Mouse (Mus musculus) neural tube, embryonic 15.5 days (tissue): ENCODE results near the gene Rab30. TPM values are rescaled to one million over a fixed set of nuclear protein-coding genes. Genes with fewer than 3 reads are reported as not detected.
A peak's percentile ranks its signal among the peaks of the same experiment; 100 is the strongest.

Source experiments
- ATAC-seq: fragments of 200-750 bp; cut with Nextera tagmentation; 2 replicates; pipeline ENCODE4 v1.8.0; 2017; ENCODE audit warnings: mild to moderate bottlenecking, moderate TSS enrichment, moderate library complexity; ENCODE audit not compliant: low FRiP score
- H3K27ac ChIP-seq: fragments of 300-500 bp; sonication (generic); replicated peaks from 2 replicates; pipeline ENCODE4 v1.5.1; 2015; ENCODE audit warnings: mild to moderate bottlenecking, inconsistent platforms
- H3K27me3 ChIP-seq: fragments of 300-500 bp; sonication (generic); replicated peaks from 2 replicates; pipeline ENCODE4 v1.6.1; 2015; ENCODE audit warnings: inconsistent platforms
- H3K36me3 ChIP-seq: fragments of 300-500 bp; sonication (generic); 2 replicates; pipeline ENCODE4 v1.6.1; 2015; ENCODE audit warnings: inconsistent platforms
- H3K4me1 ChIP-seq: fragments of 300-500 bp; sonication (generic); 2 replicates; pipeline ENCODE4 v1.6.1; 2015; ENCODE audit warnings: inconsistent platforms
- H3K4me2 ChIP-seq: fragments of 300-500 bp; sonication (generic); 2 replicates; pipeline ENCODE4 v1.6.1; 2015; ENCODE audit warnings: inconsistent platforms, mild to moderate bottlenecking, moderate library complexity
- H3K4me3 ChIP-seq: fragments of 300-500 bp; sonication (generic); replicated peaks from 2 replicates; pipeline ENCODE4 v1.5.1; 2015; ENCODE audit warnings: mild to moderate bottlenecking, inconsistent platforms
- H3K9ac ChIP-seq: fragments of 300-500 bp; sonication (generic); replicated peaks from 2 replicates; pipeline ENCODE4 v1.6.1; 2015; ENCODE audit warnings: mild to moderate bottlenecking, inconsistent platforms
- H3K9me3 ChIP-seq: fragments of 300-500 bp; sonication (generic); replicated peaks from 2 replicates; pipeline ENCODE4 v1.6.1; 2016; ENCODE audit warnings: inconsistent platforms
- WGBS: fragments of 180-500 bp; shearing (Covaris S2); methylation state at CpG from one replicate; pipeline ENCODE4 v1.1.7; 2015; ENCODE audit warnings: mixed read lengths; 5-methylcytosine and 5-hydroxymethylcytosine counted together
- polyA plus RNA-seq: library from polyadenylated mRNA; unstranded; fragments of >200 nt; fragmentation: Nextera tagmentation; extraction: Ambion mirVana; gene quantifications from 2 replicates; pipeline ENCODE4 v1.2.1, GENCODE M21; 2015

The Rab30 gene
- polyA plus RNA-seq, 1 experiment from 2014 or later = 23.5 TPM

- H3K27ac ChIP-seq = peak overlapping the region; percentile 74
- no peaks in the 10 kb centered on the region for H3K27me3 ChIP-seq
- no peaks in the 10 kb centered on the region for H3K36me3 ChIP-seq
- no peaks in the 10 kb centered on the region for H3K9me3 ChIP-seq
- peak; percentile 46 for ATAC-seq
- WGBS = 43% methylated on average over 17 of the region's 17 CpGs
- H3K4me2 ChIP-seq = peak overlapping the region; percentile 49
- H3K4me1 ChIP-seq = peaks cover 21% of the 10 kb centered on the region
- peak overlapping the region; percentile 29 for H3K9ac ChIP-seq
- peak overlapping the region; percentile 15; the same call in 1 of the 2 replicates for H3K4me3 ChIP-seq
Measured at GRCm38 (mm10) chr7:92777108-92777973, 35.9 kb downstream of the Rab30 start.

GRCm38 (mm10) chr7:92779058-92779457 lies 37.7 kb downstream of the Rab30 start:
- H3K36me3 ChIP-seq = no peaks in the 10 kb centered on the region
- no peak overlapping the region for H3K4me2 ChIP-seq
- ATAC-seq = no peak
- H3K4me1 ChIP-seq = peaks cover 21% of the 10 kb centered on the region
- no peak overlapping the region for H3K4me3 ChIP-seq
- 90% methylated on average over 2 of the region's 2 CpGs for WGBS
- no peak overlapping the region for H3K27ac ChIP-seq
- H3K27me3 ChIP-seq = no peaks in the 10 kb centered on the region
- no peaks in the 10 kb centered on the region for H3K9me3 ChIP-seq
- H3K9ac ChIP-seq = no peak overlapping the region

GRCm38 (mm10) chr7:92781361-92781760 lies 40.0 kb downstream of the Rab30 start:
- 88% methylated on average over 1 of the region's 1 CpGs for WGBS
- H3K27ac ChIP-seq = no peak overlapping the region
- no peak overlapping the region for H3K4me2 ChIP-seq
- ATAC-seq = no peak
- H3K36me3 ChIP-seq = no peaks in the 10 kb centered on the region
- no peaks in the 10 kb centered on the region for H3K27me3 ChIP-seq
- 0 out of 2 replicates have a peak, but pooled peaks cover 3% of the 10 kb centered on the region for H3K9me3 ChIP-seq
- H3K4me1 ChIP-seq = peaks cover 16% of the 10 kb centered on the region
- H3K9ac ChIP-seq = no peak overlapping the region
- H3K4me3 ChIP-seq = no peak overlapping the region

- no peak overlapping the region for H3K4me2 ChIP-seq
- WGBS = 94% methylated on average over 3 of the region's 3 CpGs
- H3K27ac ChIP-seq = no peak overlapping the region
- 0 out of 2 replicates have a peak, but pooled peaks cover 3% of the 10 kb centered on the region for H3K9me3 ChIP-seq
- no peak overlapping the region for H3K4me3 ChIP-seq
- H3K36me3 ChIP-seq = no peaks in the 10 kb centered on the region
- H3K9ac ChIP-seq = no peak overlapping the region
- no peak for ATAC-seq
- no peaks in the 10 kb centered on the region for H3K27me3 ChIP-seq
- H3K4me1 ChIP-seq = peaks cover 10% of the 10 kb centered on the region
Measured at GRCm38 (mm10) chr7:92781948-92782347, 40.5 kb downstream of the Rab30 start.

GRCm38 (mm10) chr7:92782511-92782910 lies 41.1 kb downstream of the Rab30 start:
- H3K9ac ChIP-seq = no peak overlapping the region
- 77% methylated on average over 9 of the region's 9 CpGs for WGBS
- 0 out of 2 replicates have a peak, but pooled peaks cover 3% of the 10 kb centered on the region for H3K9me3 ChIP-seq
- ATAC-seq = no peak
- no peaks in the 10 kb centered on the region for H3K27me3 ChIP-seq
- H3K36me3 ChIP-seq = no peaks in the 10 kb centered on the region
- H3K4me3 ChIP-seq = no peak overlapping the region
- H3K4me2 ChIP-seq = no peak overlapping the region
- no peak overlapping the region for H3K27ac ChIP-seq
- peaks cover 4% of the 10 kb centered on the region for H3K4me1 ChIP-seq

- Histone ChIP-seq H3K4me2 (no peak overlapping the region), H3K4me3 (no peak overlapping the region), H3K9ac (no peak overlapping the region), H3K27me3 (no peaks in the 10 kb centered on the region), H3K4me1 (no peaks in the 10 kb centered on the region; the same call in 1 of the 2 replicates), H3K36me3 (no peaks in the 10 kb centered on the region), H3K27ac (no peak overlapping the region), H3K9me3 (0 out of 2 replicates have a peak, but pooled peaks cover 3% of the 10 kb centered on the region)
- WGBS = 73% methylated on average over 12 of the region's 12 CpGs
- no peak for ATAC-seq
Measured at GRCm38 (mm10) chr7:92783166-92783806, 41.9 kb downstream of the Rab30 start.

- H3K9ac ChIP-seq = no peak overlapping the region
- H3K9me3 ChIP-seq = 0 out of 2 replicates have a peak, but pooled peaks cover 3% of the 10 kb centered on the region
- ATAC-seq = no peak
- no peak overlapping the region for H3K4me3 ChIP-seq
- no peaks in the 10 kb centered on the region for H3K27me3 ChIP-seq
- no peaks in the 10 kb centered on the region for H3K36me3 ChIP-seq
- H3K4me2 ChIP-seq = no peak overlapping the region
- no peaks in the 10 kb centered on the region; the same call in 1 of the 2 replicates for H3K4me1 ChIP-seq
- no peak overlapping the region for H3K27ac ChIP-seq
- 70% methylated on average over 11 of the region's 11 CpGs for WGBS
Measured at GRCm38 (mm10) chr7:92783914-92784313, 42.5 kb downstream of the Rab30 start.

- no peaks in the 10 kb centered on the region for H3K4me1 ChIP-seq
- no peak for ATAC-seq
- H3K36me3 ChIP-seq = no peaks in the 10 kb centered on the region
- H3K9me3 ChIP-seq = no peaks in the 10 kb centered on the region
- H3K27me3 ChIP-seq = no peaks in the 10 kb centered on the region
- no peak overlapping the region for H3K4me2 ChIP-seq
- H3K27ac ChIP-seq = no peak overlapping the region
- 86% methylated on average over 5 of the region's 5 CpGs for WGBS
- no peak overlapping the region for H3K4me3 ChIP-seq
- no peak overlapping the region for H3K9ac ChIP-seq
Measured at GRCm38 (mm10) chr7:92795749-92796148, 54.3 kb downstream of the Rab30 start.

GRCm38 (mm10) chr7:92796813-92797212 lies 55.4 kb downstream of the Rab30 start:
- Histone ChIP-seq H3K36me3 (no peaks in the 10 kb centered on the region), H3K4me3 (no peak overlapping the region), H3K4me2 (no peak overlapping the region), H3K4me1 (no peaks in the 10 kb centered on the region), H3K27ac (no peak overlapping the region), H3K9me3 (no peaks in the 10 kb centered on the region), H3K27me3 (no peaks in the 10 kb centered on the region), H3K9ac (no peak overlapping the region)
- 85% methylated on average over 8 of the region's 8 CpGs for WGBS
- ATAC-seq = no peak

GRCm38 (mm10) chr7:92799665-92800595 lies 58.5 kb downstream of the Rab30 start:
- peak; percentile 64 for ATAC-seq
- Histone ChIP-seq H3K4me2 (no peak overlapping the region), H3K27me3 (no peaks in the 10 kb centered on the region), H3K4me3 (no peak overlapping the region), H3K36me3 (no peaks in the 10 kb centered on the region), H3K9me3 (no peaks in the 10 kb centered on the region), H3K4me1 (no peaks in the 10 kb centered on the region), H3K9ac (no peak overlapping the region), H3K27ac (0 out of 2 replicates have a peak overlapping the region, but pooled peaks have one; percentile 13)
- WGBS = 53% methylated on average over 10 of the region's 10 CpGs

GRCm38 (mm10) chr7:92802158-92802557 lies 60.8 kb downstream of the Rab30 start:
- whole genome bisulfite sequencing = 86% methylated on average over 4 of the region's 4 CpGs

More at GRCm38 (mm10) chr7:92802158-92802557, 60.8 kb downstream of the Rab30 start:
- Histone ChIP-seq H3K36me3 (no peaks in the 10 kb centered on the region), H3K27ac (no peak overlapping the region), H3K9me3 (no peaks in the 10 kb centered on the region), H3K27me3 (no peaks in the 10 kb centered on the region), H3K4me1 (peaks cover 10% of the 10 kb centered on the region), H3K4me2 (no peak overlapping the region), H3K9ac (no peak overlapping the region), H3K4me3 (no peak overlapping the region)
- ATAC-seq = no peak
